Mouse (Mus musculus) cerebellum, adult 2 months (tissue): ENCODE data around the gene Pgc.

Source experiments
- CTCF ChIP-seq: fragments of 200-500 bp; IDR thresholded peaks from 2 replicates; pipeline ENCODE4 v1.5.1; 2011; ENCODE audit warnings: low read depth, mild to moderate bottlenecking, control low read depth, low read length, moderate library complexity, borderline replicate concordance; ENCODE audit not compliant: insufficient read depth
- POLR2A ChIP-seq: fragments of 200-500 bp; IDR thresholded peaks from 2 replicates; pipeline ENCODE4 v1.6.1; 2011; ENCODE audit warnings: low read length, control low read depth, borderline replicate concordance; ENCODE audit not compliant: insufficient read depth

DNA sequence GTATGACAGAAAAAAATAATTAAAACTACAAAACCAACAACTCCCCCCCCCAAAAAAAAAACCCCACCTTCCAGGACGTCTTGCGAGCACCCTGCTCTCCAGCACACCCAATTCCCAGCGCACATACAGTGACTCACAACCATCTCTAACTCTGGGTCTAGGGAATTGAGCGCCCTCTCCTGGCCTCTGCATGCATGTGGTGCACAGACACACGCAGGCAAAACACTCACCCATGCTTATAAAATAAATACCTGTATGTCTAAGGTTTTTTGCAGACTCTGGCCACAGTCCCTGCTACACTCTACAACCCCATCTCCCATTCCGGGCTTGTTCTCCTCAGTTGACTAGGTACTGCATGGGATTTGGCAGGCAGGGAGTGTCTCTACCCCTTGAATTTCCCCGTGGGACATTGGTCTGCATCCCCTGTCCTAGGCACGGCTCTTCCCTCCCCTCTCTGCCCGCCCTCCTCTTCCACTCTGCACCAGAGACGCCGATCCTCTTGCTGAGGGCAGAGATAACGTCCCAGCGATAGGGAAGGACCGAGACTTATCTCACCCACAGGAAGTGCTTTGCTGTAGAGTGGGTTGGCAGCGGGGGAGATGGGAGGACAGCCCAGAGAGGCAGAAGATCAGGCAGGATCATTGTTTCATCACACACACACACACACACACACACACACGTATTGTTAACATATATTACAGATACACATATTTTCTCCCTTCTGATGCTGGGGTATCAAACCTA lies 16.5 kb downstream of the Pgc start:
- TF ChIP-seq POLR2A (no peak), CTCF (peak; percentile 33; the same call in 1 of the 2 replicates)
